Mouse (Mus musculus) embryonic facial prominence, embryonic 11.5 days (tissue): ENCODE measurements around the gene Helb. TPM values are rescaled to one million over a fixed set of nuclear protein-coding genes. Genes with fewer than 3 reads are reported as not detected.
A peak's percentile ranks its signal among the peaks of the same experiment; 100 is the strongest.

ENCODE experiments used
- ATAC-seq: fragments of 200-750 bp; cut with Nextera tagmentation; replicated peaks from 2 replicates; pipeline ENCODE4 v1.8.0; 2017; ENCODE audit warnings: low read depth; ENCODE audit not compliant: insufficient number of reproducible peaks, low FRiP score, low TSS enrichment
- DNase-seq: peaks from one replicate; pipeline ENCODE4 v3.0.0-alpha.2; 2015; ENCODE audit warnings: low spot score
- H3K27ac ChIP-seq: fragments of 300-500 bp; sonication (generic); replicated peaks from 2 replicates; pipeline ENCODE4 v1.5.1; 2014; ENCODE audit warnings: mild to moderate bottlenecking, low read depth, low read length, control low read depth
- H3K27me3 ChIP-seq: fragments of 300-500 bp; sonication (generic); 2 replicates; pipeline ENCODE4 v1.6.1; 2014; ENCODE audit warnings: mild to moderate bottlenecking, low read length, moderate library complexity, mixed read lengths; ENCODE audit not compliant: control insufficient read depth, insufficient read depth
- H3K36me3 ChIP-seq: fragments of 300-500 bp; sonication (generic); replicated peaks from 2 replicates; pipeline ENCODE4 v1.6.1; 2014; ENCODE audit warnings: low read depth, mild to moderate bottlenecking, low read length, moderate library complexity, mixed read lengths; ENCODE audit not compliant: control insufficient read depth, insufficient read depth
- H3K4me1 ChIP-seq: fragments of 300-500 bp; sonication (generic); 2 replicates; pipeline ENCODE4 v1.6.1; 2014; ENCODE audit warnings: low read length, mixed read lengths; ENCODE audit not compliant: control insufficient read depth, insufficient read depth
- H3K4me2 ChIP-seq: fragments of 300-500 bp; sonication (generic); 2 replicates; pipeline ENCODE4 v1.6.1; 2014; ENCODE audit warnings: low read depth, mild to moderate bottlenecking, control low read depth, low read length, moderate library complexity
- H3K4me3 ChIP-seq: fragments of 300-500 bp; sonication (generic); 2 replicates; pipeline ENCODE4 v1.5.1; 2014; ENCODE audit warnings: low read depth, low read length, control low read depth
- H3K9ac ChIP-seq: fragments of 300-500 bp; sonication (generic); replicated peaks from 2 replicates; pipeline ENCODE4 v1.6.1; 2014; ENCODE audit warnings: mild to moderate bottlenecking, control low read depth, low read length
- H3K9me3 ChIP-seq: fragments of 300-500 bp; sonication (generic); replicated peaks from 2 replicates; pipeline ENCODE4 v1.6.1; 2016; ENCODE audit warnings: mild to moderate bottlenecking, low read length, inconsistent platforms, mixed read lengths; ENCODE audit not compliant: control insufficient read depth
- WGBS: fragments of 180-500 bp; shearing (Covaris S2); extraction: QIAGEN DNeasy Blood & Tissue Kit; methylation state at CpG from one replicate; pipeline ENCODE4 v1.1.7; 2014; 5-methylcytosine and 5-hydroxymethylcytosine counted together
- polyA plus RNA-seq: library from polyadenylated mRNA; unstranded; fragments of >200 nt; fragmentation: Nextera tagmentation; extraction: Ambion mirVana; gene quantifications from 2 replicates; pipeline ENCODE4 v1.2.1, GENCODE M21; 2014

Gene Helb
- polyA plus RNA-seq, 1 experiment from 2014 or later = 5.5 TPM

GRCm38 (mm10) chr10:120130621-120131020, 17.8 kb upstream of the Helb start:
- H3K36me3 ChIP-seq = no peaks in the 10 kb centered on the region
- no peak overlapping the region for H3K4me3 ChIP-seq
- H3K27me3 ChIP-seq = no peaks in the 10 kb centered on the region
- H3K4me2 ChIP-seq = no peak overlapping the region
- H3K9ac ChIP-seq = no peak overlapping the region
- H3K9me3 ChIP-seq = no peaks in the 10 kb centered on the region
- ATAC-seq (no peak), DNase-seq (peak; percentile 66)
- H3K27ac ChIP-seq = no peak overlapping the region
- H3K4me1 ChIP-seq = no peaks in the 10 kb centered on the region
- WGBS = 62% methylated on average over 16 of the region's 16 CpGs

DNA sequence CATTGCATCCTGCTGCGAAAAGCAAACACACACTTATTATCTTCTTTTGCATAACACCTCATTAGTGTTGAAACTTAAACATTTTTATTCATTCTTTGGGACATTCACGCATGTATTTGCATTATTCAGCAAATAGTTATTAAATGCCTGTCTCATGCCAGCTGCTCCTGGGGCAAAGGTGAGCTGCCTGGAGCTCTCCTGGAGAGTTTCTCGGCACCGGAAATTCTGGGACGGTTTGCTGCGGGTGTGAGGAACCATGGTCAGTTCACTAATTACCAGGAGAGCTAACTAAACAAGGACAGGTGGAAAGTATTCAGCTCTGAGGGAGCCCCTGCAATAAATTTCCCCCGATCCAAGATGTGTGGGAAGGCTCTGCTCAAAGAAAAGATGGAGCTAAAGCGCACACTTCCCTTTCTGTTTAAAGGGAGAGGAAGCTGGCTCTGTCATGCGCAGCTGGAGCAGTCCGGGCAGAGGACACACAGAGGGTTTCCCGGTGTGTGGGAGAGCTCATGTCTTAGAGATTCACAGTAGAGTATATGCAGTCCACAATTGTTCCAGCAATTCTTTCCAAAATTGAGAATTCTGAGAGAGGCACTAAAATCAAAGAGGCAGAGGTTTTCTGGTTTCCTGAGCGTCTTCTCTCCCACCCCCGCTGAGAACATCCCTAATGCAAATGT, 16.0 kb upstream of the Helb start:
- H3K27ac ChIP-seq = no peak overlapping the region
- H3K9me3 ChIP-seq = no peaks in the 10 kb centered on the region
- WGBS = 41% methylated on average over 13 of the region's 13 CpGs
- H3K4me3 ChIP-seq = no peak overlapping the region
- DNase-seq = no peak
- H3K36me3 ChIP-seq = no peaks in the 10 kb centered on the region
- H3K27me3 ChIP-seq = no peaks in the 10 kb centered on the region
- no peak overlapping the region for H3K4me2 ChIP-seq
- no peaks in the 10 kb centered on the region for H3K4me1 ChIP-seq
- H3K9ac ChIP-seq = no peak overlapping the region
- no peak for ATAC-seq

GRCm38 (mm10) chr10:120125465-120125857, 12.7 kb upstream of the Helb start:
- no peak for ATAC-seq
- DNase-seq = no peak
- Histone ChIP-seq H3K4me2 (no peak overlapping the region), H3K4me3 (no peak overlapping the region), H3K27me3 (no peaks in the 10 kb centered on the region), H3K4me1 (no peaks in the 10 kb centered on the region), H3K27ac (no peak overlapping the region), H3K36me3 (no peaks in the 10 kb centered on the region), H3K9me3 (no peaks in the 10 kb centered on the region), H3K9ac (no peak overlapping the region)
- WGBS = 77% methylated on average over 10 of the region's 10 CpGs

DNA sequence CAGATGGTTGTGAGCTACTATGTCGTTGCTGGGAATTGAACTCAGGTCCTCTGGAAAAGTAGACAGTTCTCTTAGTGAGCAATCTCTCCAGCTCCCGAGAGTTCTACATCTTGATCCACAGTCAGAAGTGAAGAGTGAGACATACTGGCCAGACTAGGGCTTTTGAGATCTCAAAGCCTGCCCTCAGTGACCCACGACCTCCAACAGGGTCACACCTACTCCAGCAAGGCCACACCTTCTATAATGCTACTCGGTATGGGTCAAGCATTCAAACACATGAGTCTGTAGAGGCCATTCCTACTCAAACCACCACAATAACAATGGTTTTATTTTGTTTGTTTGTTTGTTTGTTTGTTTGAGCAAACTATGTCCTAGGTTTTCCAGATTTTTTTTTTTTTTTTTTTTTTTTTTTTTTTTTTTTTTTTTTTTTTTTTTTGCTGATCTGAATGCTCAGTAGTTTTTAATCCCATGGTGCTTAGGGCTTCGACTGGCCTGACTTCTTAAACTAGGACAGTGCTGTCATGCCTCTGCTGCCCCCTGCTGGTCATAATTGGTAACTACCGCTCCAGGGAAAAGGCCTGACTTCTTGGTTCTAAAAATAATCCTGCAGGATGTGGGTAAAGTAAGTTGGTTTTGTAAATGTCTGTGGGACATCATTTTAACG, 12.1 kb upstream of the Helb start:
- no peaks in the 10 kb centered on the region for H3K36me3 ChIP-seq
- ATAC-seq = no peak
- WGBS = 54% methylated on average over 7 of the region's 7 CpGs

GRCm38 (mm10) chr10:120123721-120124120, 10.9 kb upstream of the Helb start:
- Histone ChIP-seq H3K4me2 (no peak overlapping the region), H3K27me3 (no peaks in the 10 kb centered on the region), H3K4me3 (no peak overlapping the region), H3K4me1 (no peaks in the 10 kb centered on the region), H3K27ac (no peak overlapping the region), H3K9me3 (no peaks in the 10 kb centered on the region), H3K9ac (no peak overlapping the region), H3K36me3 (no peaks in the 10 kb centered on the region)
- DNase-seq (no peak), ATAC-seq (no peak)
- 91% methylated on average over 3 of the region's 3 CpGs for WGBS

More for the DNA sequence above, 12.1 kb upstream of the Helb start:
- H3K9me3 ChIP-seq = no peaks in the 10 kb centered on the region
- no peaks in the 10 kb centered on the region for H3K4me1 ChIP-seq
- no peak overlapping the region for H3K4me2 ChIP-seq
- peak; percentile 86 for DNase-seq
- H3K9ac ChIP-seq = no peak overlapping the region
- H3K27me3 ChIP-seq = no peaks in the 10 kb centered on the region
- H3K4me3 ChIP-seq = no peak overlapping the region
- no peak overlapping the region for H3K27ac ChIP-seq

- ATAC-seq (no peak), DNase-seq (no peak)
- WGBS = 88% methylated on average over 1 of the region's 1 CpGs
- Histone ChIP-seq H3K9me3 (no peaks in the 10 kb centered on the region), H3K27ac (no peak overlapping the region), H3K4me2 (no peak overlapping the region), H3K4me1 (no peaks in the 10 kb centered on the region), H3K36me3 (no peaks in the 10 kb centered on the region), H3K27me3 (no peaks in the 10 kb centered on the region), H3K4me3 (no peak overlapping the region), H3K9ac (no peak overlapping the region)
These were observed 2.5 kb upstream of the Helb start for GRCm38 (mm10) chr10:120115249-120115648.

DNA sequence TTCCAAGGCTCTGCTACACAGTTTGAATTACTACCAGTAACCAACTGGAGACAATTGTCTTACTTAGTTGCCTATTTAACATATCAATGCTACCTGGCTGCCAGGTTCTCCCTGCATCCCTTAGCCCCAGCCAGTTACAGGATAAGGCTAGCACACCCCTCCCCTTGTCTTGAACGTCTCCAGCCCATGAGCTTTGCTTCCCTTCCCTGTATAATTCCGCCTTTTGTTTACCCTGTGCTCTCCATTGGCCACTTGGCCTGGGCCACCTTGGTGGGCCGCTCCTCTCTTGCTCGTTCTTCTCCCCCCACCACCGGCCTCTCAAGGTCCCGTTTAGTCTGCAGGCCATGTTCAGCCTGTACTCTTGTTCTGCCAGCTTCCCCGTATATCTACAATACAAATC, 1.7 kb upstream of the Helb start:
- H3K4me3 ChIP-seq = no peak overlapping the region
- H3K4me1 ChIP-seq = no peaks in the 10 kb centered on the region
- 45% methylated on average over 7 of the region's 7 CpGs for WGBS
- no peaks in the 10 kb centered on the region for H3K27me3 ChIP-seq
- no peaks in the 10 kb centered on the region for H3K9me3 ChIP-seq
- no peak for ATAC-seq
- no peak overlapping the region for H3K27ac ChIP-seq
- H3K9ac ChIP-seq = no peak overlapping the region
- no peak for DNase-seq
- H3K4me2 ChIP-seq = no peak overlapping the region
- no peaks in the 10 kb centered on the region for H3K36me3 ChIP-seq

GRCm38 (mm10) chr10:120113980-120114379, 1.2 kb upstream of the Helb start:
- no peak overlapping the region for H3K4me2 ChIP-seq
- DNase-seq = no peak
- no peak overlapping the region for H3K27ac ChIP-seq
- no peaks in the 10 kb centered on the region for H3K36me3 ChIP-seq
- ATAC-seq = no peak
- H3K27me3 ChIP-seq = no peaks in the 10 kb centered on the region
- WGBS = 71% methylated on average over 6 of the region's 6 CpGs
- no peak overlapping the region for H3K4me3 ChIP-seq
- H3K9ac ChIP-seq = no peak overlapping the region
- H3K4me1 ChIP-seq = no peaks in the 10 kb centered on the region
- H3K9me3 ChIP-seq = no peaks in the 10 kb centered on the region
